Mouse (Mus musculus): Measurements from ENCODE around the gene Npc1l1.

DNA sequence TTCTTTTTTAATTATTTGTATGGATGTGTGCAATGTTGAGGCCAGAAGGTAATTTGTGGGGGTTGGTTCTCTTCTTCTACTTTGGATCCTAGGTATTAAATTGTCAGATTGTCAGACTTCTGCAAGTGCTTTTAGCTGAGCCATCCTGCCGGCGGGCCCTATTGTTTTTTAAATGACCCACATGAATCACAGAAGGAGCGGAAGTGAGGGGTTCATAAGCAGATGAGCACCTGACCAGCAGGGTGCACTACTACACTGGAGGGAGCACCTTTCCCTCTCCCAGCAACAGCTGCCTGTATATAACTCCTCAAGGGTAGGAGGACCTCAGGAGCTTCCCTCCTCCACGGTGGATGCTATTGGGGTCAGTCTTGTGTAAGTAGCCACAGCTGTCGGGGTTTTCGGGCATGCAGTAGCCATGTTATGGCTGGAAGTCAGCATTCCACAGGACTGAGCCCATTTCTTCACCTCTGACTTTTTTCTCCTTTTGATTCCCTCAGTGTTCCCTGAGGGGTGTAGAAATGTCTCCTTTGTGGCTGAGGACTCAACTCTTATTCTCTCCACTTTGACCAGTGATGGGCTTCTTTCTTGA is 49.0 kb downstream of the Npc1l1 start:
- TF ChIP-seq POLR2A (IDR thresholded peaks at IDR 0.05; ENCODE audit: insufficient read depth, low read length) (no peak), CTCF (IDR thresholded peaks at IDR 0.05; ENCODE audit: low read depth, low read length) (peak; percentile 21)
